Mouse (Mus musculus) embryonic fibroblast, embryonic 13.5 days (primary cell): ENCODE data around the gene Eps8. TPM values are rescaled to one million over a fixed set of nuclear protein-coding genes. Genes with fewer than 3 reads are reported as not detected.
"Not testable (repeated sequence)": the region's sequence is repeated elsewhere in the genome, so short reads cannot be mapped to it uniquely, and the experiment has no call there.

Experiments
- H3K27ac ChIP-seq: 2 replicates; pipeline ENCODE4 v1.5.1; 2012; ENCODE audit warnings: low read length, control low read depth, inconsistent platforms; ENCODE audit not compliant: insufficient read depth
- H3K4me1 ChIP-seq: 2 replicates; pipeline ENCODE4 v1.6.1; 2011; ENCODE audit warnings: low read length; ENCODE audit not compliant: control insufficient read depth, insufficient read depth
- H3K4me3 ChIP-seq: 2 replicates; pipeline ENCODE4 v1.5.1; 2011; ENCODE audit warnings: mild to moderate bottlenecking, control low read depth, low read length; ENCODE audit not compliant: insufficient read depth
- CTCF ChIP-seq: IDR thresholded peaks from 2 replicates; pipeline ENCODE4 v1.5.1; 2011; ENCODE audit warnings: mild to moderate bottlenecking, control low read depth, low read length, moderate library complexity, borderline replicate concordance; ENCODE audit not compliant: insufficient read depth
- POLR2A ChIP-seq: IDR thresholded peaks from 2 replicates; pipeline ENCODE4 v1.6.1; 2011; ENCODE audit warnings: low read depth, mild to moderate bottlenecking, control low read depth, low read length, moderate library complexity
- polyA plus RNA-seq: library from polyadenylated mRNA; stranded (reverse); fragments of >200 nt; gene quantifications from 2 replicates; pipeline ENCODE4 v1.2.4, GENCODE M21; 2011; ENCODE audit warnings: low read depth; ENCODE audit not compliant: missing spikeins, insufficient read length

Gene Eps8
- polyA plus RNA-seq, 1 experiment = 48.4 TPM

DNA sequence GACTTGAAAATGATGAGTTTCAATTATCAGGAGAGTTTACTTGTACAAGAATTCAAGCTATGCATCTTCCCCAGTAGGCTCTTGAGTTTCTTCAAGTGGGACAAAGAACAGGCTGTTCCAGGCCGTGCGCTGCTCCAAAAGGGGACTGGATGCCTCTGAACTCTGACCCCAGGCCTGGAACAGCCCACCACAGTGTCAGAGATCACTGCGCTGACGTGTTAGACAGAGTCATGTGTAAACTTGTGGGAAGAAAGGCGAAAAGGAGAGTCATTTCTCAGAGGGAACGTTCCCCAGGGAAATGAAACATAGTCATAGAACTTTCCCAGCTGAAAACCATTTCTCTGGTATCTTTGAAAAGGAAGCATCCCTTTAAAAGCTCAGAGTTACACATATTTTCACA, 167.2 kb downstream of the Eps8 start:
- Histone ChIP-seq H3K4me1 (peaks cover 3% of the 10 kb centered on the region), H3K4me3 (no peak overlapping the region), H3K27ac (no peak overlapping the region)
- TF ChIP-seq CTCF (no peak), POLR2A (no peak)

DNA sequence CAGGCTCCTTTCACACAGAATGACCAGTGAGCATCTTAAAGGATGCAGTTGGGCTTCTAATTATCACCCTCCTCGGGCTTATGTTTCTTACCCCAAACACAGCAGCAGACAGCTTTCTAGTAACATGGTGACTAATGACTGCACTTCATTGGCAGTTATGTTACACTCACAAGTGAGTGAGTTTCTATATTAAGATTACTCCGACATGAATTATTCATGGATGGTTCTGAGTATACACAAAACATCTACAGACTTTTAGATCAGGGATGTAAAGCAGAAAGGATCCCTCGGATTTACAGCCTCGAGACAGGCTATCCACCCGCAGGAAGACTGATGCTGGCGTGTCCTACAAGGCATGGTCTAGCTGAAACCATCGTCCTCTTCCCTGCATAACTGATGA, 171.8 kb downstream of the Eps8 start:
- Histone ChIP-seq H3K27ac (no peak overlapping the region), H3K4me3 (no peak overlapping the region), H3K4me1 (no peaks in the 10 kb centered on the region; the same call in 1 of the 2 replicates)
- no peak for TF ChIP-seq POLR2A
- no peak for TF ChIP-seq CTCF

DNA sequence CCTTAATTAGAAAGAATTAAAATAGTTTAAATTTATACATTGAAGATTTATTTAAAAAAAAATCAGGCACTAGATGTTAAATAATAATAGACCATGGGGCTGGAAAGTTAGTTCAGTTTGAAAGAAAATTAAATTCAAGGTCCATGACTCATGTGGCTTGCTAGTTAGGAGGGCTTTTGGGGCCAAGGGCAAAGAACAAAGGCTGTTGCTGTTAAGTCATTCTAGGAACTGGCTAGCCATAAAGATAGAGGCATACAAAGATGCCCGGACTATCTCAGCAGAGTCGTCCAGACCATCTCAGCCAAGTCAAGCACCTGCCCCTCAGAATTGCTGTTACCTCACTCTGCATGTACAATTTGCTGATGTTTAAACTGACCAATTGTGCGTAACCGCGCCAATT, 179.0 kb downstream of the Eps8 start:
- not testable (repeated sequence) for H3K4me3 ChIP-seq, H3K4me1 ChIP-seq, H3K27ac ChIP-seq

DNA sequence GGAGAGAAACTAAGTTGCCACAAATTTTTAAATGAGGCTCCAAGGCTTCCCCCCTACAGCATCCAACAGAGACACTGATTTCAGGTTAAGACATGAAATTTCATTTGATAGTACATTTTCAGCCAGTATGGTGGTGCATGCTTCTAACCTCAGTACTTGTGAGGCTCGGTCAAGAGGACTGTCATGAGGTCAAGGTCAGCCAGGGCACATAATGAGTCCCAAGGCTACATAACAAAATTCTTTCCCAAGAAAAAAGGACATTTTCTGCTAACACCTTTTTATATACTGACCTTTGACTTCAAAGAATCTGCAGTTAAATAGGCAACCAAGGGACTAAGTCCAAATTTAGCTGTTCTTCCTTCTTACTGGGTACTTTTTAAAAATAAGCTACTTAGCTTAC, 181.2 kb downstream of the Eps8 start:
- H3K27ac ChIP-seq = no peak overlapping the region

DNA sequence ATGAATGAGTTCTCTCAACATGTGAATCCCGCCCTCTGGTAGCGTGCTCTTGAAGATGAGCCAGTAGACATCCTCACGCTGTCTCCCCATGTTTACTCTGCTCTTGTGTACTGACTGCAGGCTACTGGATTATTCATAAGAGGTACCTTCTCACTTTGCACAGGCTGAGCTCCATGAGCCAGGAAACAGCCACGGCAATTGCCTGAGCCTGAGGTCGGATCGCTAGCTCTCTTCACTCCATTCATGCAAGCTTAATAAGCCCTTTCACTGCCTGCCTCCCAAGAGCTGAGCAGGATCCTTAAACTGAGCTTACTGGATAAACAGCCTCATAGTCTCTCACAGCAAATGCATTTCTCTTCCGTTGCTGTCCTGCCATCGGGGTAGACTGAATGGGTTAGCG, 182.5 kb downstream of the Eps8 start:
- no peak for TF ChIP-seq POLR2A
- TF ChIP-seq CTCF = no peak
- H3K4me3 ChIP-seq = no peak overlapping the region
- H3K27ac ChIP-seq = no peak overlapping the region
- peaks cover 7% of the 10 kb centered on the region for H3K4me1 ChIP-seq

More for the DNA sequence above, 181.2 kb downstream of the Eps8 start:
- Histone ChIP-seq H3K4me3 (no peak overlapping the region), H3K4me1 (peaks cover 7% of the 10 kb centered on the region)
- TF ChIP-seq CTCF = no peak

DNA sequence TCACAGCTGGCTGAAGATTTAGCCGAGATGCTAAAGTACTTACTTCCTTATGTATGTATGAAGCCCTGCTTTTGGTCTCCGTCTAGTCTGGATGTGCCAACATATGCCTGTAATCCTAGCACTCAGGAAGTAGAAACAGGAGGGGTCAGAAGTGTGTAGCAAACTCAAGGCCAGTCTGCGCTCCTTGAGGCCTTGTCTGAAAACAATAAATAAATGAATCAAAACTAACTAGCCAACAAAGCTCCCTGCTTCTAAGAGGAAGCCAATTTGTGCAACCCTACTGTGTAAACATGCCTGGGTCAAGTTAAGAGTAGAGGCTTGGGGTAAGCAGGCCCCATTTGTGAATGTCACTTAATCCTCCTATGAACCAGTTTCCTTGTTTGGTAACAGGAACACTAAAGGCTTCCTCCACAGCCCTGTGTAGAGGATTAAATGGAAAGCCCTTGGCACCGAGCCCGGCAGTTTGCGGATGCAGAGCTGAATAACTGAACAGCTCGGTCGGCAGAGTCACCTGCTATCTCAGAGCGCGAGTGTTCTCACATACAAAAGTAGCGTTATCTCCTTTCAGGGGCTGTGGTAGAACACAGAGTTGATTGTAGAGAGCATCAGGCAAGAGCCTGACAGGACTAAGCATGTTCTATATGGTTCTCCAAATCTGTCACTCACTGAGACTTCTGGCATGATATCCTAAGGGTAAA, 183.6 kb downstream of the Eps8 start:
- Histone ChIP-seq H3K4me1 (peaks cover 7% of the 10 kb centered on the region), H3K27ac (peak overlapping the region; percentile 83), H3K4me3 (no peak overlapping the region)
- no peak for TF ChIP-seq CTCF
- TF ChIP-seq POLR2A = no peak

DNA sequence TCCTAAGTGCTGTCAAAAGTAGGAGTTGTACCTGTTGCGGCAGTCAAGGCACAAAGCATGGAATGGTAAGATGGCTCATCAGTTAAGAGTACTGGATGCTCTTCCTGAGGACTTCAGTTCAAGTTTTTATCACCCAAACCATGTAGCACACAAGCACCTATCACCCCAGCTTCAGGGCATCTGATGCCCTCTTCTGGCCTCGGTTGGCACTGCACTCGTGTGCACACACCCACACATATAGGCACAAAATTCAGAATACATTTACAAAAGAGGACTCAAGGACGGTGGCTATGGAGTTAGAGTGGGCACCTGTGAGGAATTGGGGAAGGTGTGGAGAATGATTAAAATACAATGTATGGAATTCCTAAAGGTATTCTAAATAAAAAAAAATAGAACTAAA, 185.1 kb downstream of the Eps8 start:
- TF ChIP-seq CTCF (no peak), POLR2A (no peak)

DNA sequence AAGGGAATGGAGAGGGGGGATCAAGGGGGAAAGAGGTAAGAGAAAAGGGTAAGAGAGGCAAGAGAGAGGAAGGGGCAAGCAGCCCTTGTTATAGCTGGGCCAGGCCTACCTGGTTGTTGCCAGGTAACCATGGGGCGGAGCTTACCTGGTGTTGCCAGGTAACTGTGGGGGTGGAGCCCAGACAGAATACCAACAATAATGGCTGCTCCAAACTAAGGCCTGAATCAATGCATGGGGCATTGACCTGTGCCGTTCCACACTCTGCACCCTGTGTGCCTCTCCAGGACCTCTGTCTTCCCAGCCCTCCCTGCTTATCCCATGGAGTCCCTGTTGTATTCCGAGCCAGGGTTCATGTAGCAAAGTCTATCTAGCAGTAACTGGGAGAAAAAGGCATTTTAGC, 187.0 kb downstream of the Eps8 start:
- TF ChIP-seq POLR2A (no peak), CTCF (no peak)
- Histone ChIP-seq H3K27ac (no peak overlapping the region), H3K4me3 (no peak overlapping the region), H3K4me1 (peaks cover 10% of the 10 kb centered on the region)

More for the DNA sequence above, 185.1 kb downstream of the Eps8 start:
- H3K27ac ChIP-seq = no peak overlapping the region
- H3K4me1 ChIP-seq = peaks cover 8% of the 10 kb centered on the region
- no peak overlapping the region for H3K4me3 ChIP-seq

DNA sequence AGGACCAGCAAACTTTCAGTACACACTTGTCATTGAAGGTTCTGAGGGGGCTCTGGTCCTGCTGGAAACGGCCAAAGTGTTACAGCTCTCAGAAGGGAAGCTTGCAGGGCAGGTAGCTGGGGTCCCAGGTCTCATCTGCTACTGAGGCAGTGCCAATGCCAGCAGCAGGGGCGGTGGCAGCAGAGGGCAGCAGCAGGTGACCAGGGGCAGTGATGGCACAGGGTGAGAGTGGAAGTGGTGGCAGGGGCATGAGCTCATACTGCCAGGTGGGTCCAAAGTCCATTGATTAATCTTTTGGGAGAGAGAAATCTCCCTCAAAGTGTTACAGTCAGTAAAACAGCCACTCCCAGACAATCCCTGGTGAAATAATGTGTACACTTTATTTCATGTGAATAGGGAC, 188.4 kb downstream of the Eps8 start:
- H3K4me3 ChIP-seq = no peak overlapping the region
- no peak overlapping the region for H3K27ac ChIP-seq
- no peak for TF ChIP-seq POLR2A
- TF ChIP-seq CTCF = no peak
- H3K4me1 ChIP-seq = peaks cover 10% of the 10 kb centered on the region

DNA sequence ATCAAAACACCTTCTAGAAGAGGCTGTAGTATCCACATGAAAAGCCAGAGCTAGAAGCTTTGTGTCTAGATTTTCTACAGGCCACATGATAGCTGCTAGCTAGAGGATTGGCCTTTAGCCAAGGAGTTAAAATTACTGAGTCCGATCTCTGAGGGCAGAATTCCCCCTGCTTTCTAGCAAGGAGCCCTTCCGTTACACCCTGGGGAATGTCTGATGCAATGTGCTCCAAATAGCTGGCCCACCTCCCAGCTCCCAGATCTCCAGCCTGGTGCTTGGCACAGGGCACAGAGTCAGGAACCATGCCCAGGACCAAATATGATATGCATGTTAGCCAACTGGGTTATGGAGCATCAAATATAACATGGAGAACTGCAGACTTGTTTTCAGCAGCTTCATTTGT, 189.4 kb downstream of the Eps8 start:
- Histone ChIP-seq H3K27ac (peak overlapping the region; percentile 68), H3K4me3 (no peak overlapping the region), H3K4me1 (peaks cover 3% of the 10 kb centered on the region; the same call in 1 of the 2 replicates)
- TF ChIP-seq POLR2A (no peak), CTCF (no peak)

DNA sequence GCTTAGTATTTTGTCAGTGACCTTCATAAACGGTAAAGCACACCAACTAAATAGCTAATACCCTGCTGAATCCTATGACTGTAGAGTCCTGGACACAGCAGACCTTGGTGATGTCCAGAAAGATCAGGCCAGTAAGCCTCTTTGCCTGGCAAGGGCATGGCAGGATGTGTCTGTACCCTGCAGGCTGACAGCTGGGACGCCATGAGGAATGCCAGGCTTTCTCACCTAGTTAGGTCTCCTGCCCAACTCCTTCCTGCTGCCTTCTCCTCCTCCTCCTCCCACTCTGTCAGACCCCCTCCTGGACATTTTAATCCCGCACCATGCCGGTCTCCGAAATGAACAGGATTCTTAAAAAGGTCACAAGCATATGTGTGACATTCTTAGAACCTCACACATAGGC, 190.9 kb downstream of the Eps8 start:
- Histone ChIP-seq H3K4me3 (no peak overlapping the region), H3K4me1 (peaks cover 3% of the 10 kb centered on the region; the same call in 1 of the 2 replicates), H3K27ac (no peak overlapping the region)
- no peak for TF ChIP-seq POLR2A
- no peak for TF ChIP-seq CTCF
